11 mouse cellular contexts compared by ENCODE assay signal in genomic region chr5:31709389-31709788, GRCm38 (mm10). TPM values are rescaled to one million over a fixed set of nuclear protein-coding genes. Genes with fewer than 3 reads are reported as not detected.
DNase-seq lines count a peak whose midpoint lies in the region; ATAC-seq and TF ChIP-seq lines count a peak whose summit lies in the region.
"Had no signal": no experiment of that assay in that cellular context is flagged by ENCODE, and none has a peak within 500 bp of the region (broad histone marks: within the 10 kb centered on the region; RNA-seq: fewer than 3 reads in every experiment).

No protein-coding gene starts in this region.

- H3K4me1 ChIP-seq in liver, embryonic 14.5 days (replicated peaks; ENCODE audit: control insufficient read depth in 2 of 2, insufficient read depth in 2 of 2, low read length in 1 of 2): peaks cover 0 to 12% of the 10 kb centered on the region in 2 experiments; a peak in 3 of 4 replicates
- peaks cover 12% of the 10 kb centered on the region for H3K4me1 ChIP-seq in liver, embryonic 11.5 days (replicated peaks; ENCODE audit: control insufficient read depth, insufficient read depth, low read length)
- 0 out of 2 replicates have a peak, but pooled peaks cover 2% of the 10 kb centered on the region for H3K4me1 ChIP-seq in stomach, postnatal 0 days (replicated peaks; ENCODE audit: control insufficient read depth, insufficient read depth)
- no peaks in the 10 kb centered on the region for H3K4me1 ChIP-seq in forebrain, embryonic 15.5 days
- H3K4me1 ChIP-seq: forebrain, embryonic 13.5 days had no signal

- H3K4me2 ChIP-seq in liver, embryonic 14.5 days (ENCODE audit: low read depth): no peak overlapping the region
- H3K4me2 ChIP-seq in liver, embryonic 11.5 days: no peak overlapping the region
- H3K4me2 ChIP-seq in stomach, postnatal 0 days (replicated peaks; ENCODE audit: low read depth): no peak overlapping the region
- H3K4me2 ChIP-seq in forebrain, embryonic 15.5 days (replicated peaks): no peak overlapping the region
- H3K4me2 ChIP-seq: forebrain, embryonic 13.5 days; hindbrain, embryonic 14.5 days had no signal

- ATAC-seq in CD4-positive, CD25-positive, alpha-beta regulatory T cell, adult 4 months: no peak
- no peak for ATAC-seq in liver, embryonic 14.5 days (ENCODE audit: insufficient read depth)
- no peak for ATAC-seq in liver, embryonic 11.5 days (replicated peaks; ENCODE audit: low FRiP score)
- no peak for ATAC-seq in stomach, postnatal 0 days (ENCODE audit: low FRiP score, low TSS enrichment)
- no peak for ATAC-seq in forebrain, embryonic 15.5 days (replicated peaks)
- ATAC-seq: forebrain, embryonic 13.5 days had no signal

- no peaks in the 10 kb centered on the region for H3K9me3 ChIP-seq in liver, embryonic 14.5 days (ENCODE audit: control insufficient read depth, low read length)
- H3K9me3 ChIP-seq in liver, embryonic 11.5 days (ENCODE audit: control insufficient read depth, low read length): no peaks in the 10 kb centered on the region
- H3K9me3 ChIP-seq in stomach, postnatal 0 days (ENCODE audit: control insufficient read depth, low read length): no peaks in the 10 kb centered on the region
- no peaks in the 10 kb centered on the region for H3K9me3 ChIP-seq in forebrain, embryonic 15.5 days
- H3K9me3 ChIP-seq: forebrain, embryonic 13.5 days had no signal

- 59% methylated on average over 1 of the region's 1 CpGs for WGBS in liver, embryonic 14.5 days (ENCODE audit: insufficient replicate concordance)
- WGBS in liver, embryonic 11.5 days: 71% methylated on average over 1 of the region's 1 CpGs
- 85% methylated on average over 1 of the region's 1 CpGs for WGBS in stomach, postnatal 0 days
- WGBS in forebrain, embryonic 15.5 days: 66% methylated on average over 1 of the region's 1 CpGs

- DNase-seq in CD4-positive, CD25-positive, alpha-beta regulatory T cell, adult 2 months (ENCODE audit: low read depth, low spot score): peak; percentile 53
- no peak for DNase-seq in liver, embryonic 14.5 days (ENCODE audit: low read depth in 3 of 3, low spot score in 3 of 3)
- no peak for DNase-seq in liver, embryonic 11.5 days (ENCODE audit: low spot score)
- peak; percentile 60 for DNase-seq in R1 (ENCODE audit: low read depth, low spot score)
- no peak for DNase-seq in stomach, postnatal 0 days (ENCODE audit: low spot score)
- DNase-seq in yolk sac, embryonic 10.5 days (ENCODE audit: low spot score): no peak
- DNase-seq: right cerebral cortex, postnatal 14 days had no signal

- H3K27me3 ChIP-seq in liver, embryonic 14.5 days (ENCODE audit: control insufficient read depth, insufficient read depth, low read length): no peaks in the 10 kb centered on the region
- H3K27me3 ChIP-seq in liver, embryonic 11.5 days (replicated peaks; ENCODE audit: control insufficient read depth, insufficient read depth, low read length): no peaks in the 10 kb centered on the region
- H3K27me3 ChIP-seq in stomach, postnatal 0 days (ENCODE audit: control insufficient read depth, insufficient read depth, low read length): no peaks in the 10 kb centered on the region
- no peaks in the 10 kb centered on the region for H3K27me3 ChIP-seq in forebrain, embryonic 15.5 days
- H3K27me3 ChIP-seq: forebrain, embryonic 13.5 days had no signal

- no peak for TF ChIP-seq EP300 in liver, embryonic 14.5 days (IDR thresholded peaks at IDR 0.05; ENCODE audit: low read depth)
- TF ChIP-seq EP300 in stomach, postnatal 0 days (optimal IDR thresholded peaks at IDR 0.05): no peak

- no peak overlapping the region for H3K9ac ChIP-seq in liver, embryonic 14.5 days (replicated peaks)
- H3K9ac ChIP-seq in liver, embryonic 11.5 days (ENCODE audit: low read depth, low read length): no peak overlapping the region
- H3K9ac ChIP-seq in stomach, postnatal 0 days (ENCODE audit: low read length): no peak overlapping the region
- no peak overlapping the region for H3K9ac ChIP-seq in forebrain, embryonic 15.5 days (replicated peaks)
- H3K9ac ChIP-seq: forebrain, embryonic 13.5 days; hindbrain, embryonic 14.5 days had no signal

- peak; percentile 45; the same call in 1 of the 2 replicates for TF ChIP-seq CTCF in liver, embryonic 14.5 days (IDR thresholded peaks at IDR 0.05; ENCODE audit: low read depth)
- TF ChIP-seq CTCF in stomach, postnatal 0 days (IDR thresholded peaks at IDR 0.05; ENCODE audit: low read depth): peak; percentile 53; the same call in 1 of the 2 replicates

- H3K27ac ChIP-seq in liver, embryonic 14.5 days: no peak overlapping the region
- no peak overlapping the region for H3K27ac ChIP-seq in liver, embryonic 11.5 days (ENCODE audit: low read depth, low read length)
- H3K27ac ChIP-seq in stomach, postnatal 0 days (replicated peaks): no peak overlapping the region
- H3K27ac ChIP-seq in forebrain, embryonic 15.5 days (replicated peaks): no peak overlapping the region
- H3K27ac ChIP-seq: forebrain, embryonic 13.5 days; hindbrain, embryonic 14.5 days had no signal

- H3K4me3 ChIP-seq in liver, embryonic 14.5 days (ENCODE audit: insufficient read depth in 1 of 2, low read depth in 2 of 2, low read length in 2 of 2): no peak overlapping the region
- H3K4me3 ChIP-seq in liver, embryonic 11.5 days (ENCODE audit: low read depth, low read length): no peak overlapping the region
- H3K4me3 ChIP-seq in stomach, postnatal 0 days (ENCODE audit: low read depth, low read length): no peak overlapping the region
- no peak overlapping the region for H3K4me3 ChIP-seq in forebrain, embryonic 15.5 days
- H3K4me3 ChIP-seq: forebrain, embryonic 13.5 days had no signal

- no peaks in the 10 kb centered on the region for H3K36me3 ChIP-seq in liver, embryonic 14.5 days (replicated peaks; ENCODE audit: control insufficient read depth, insufficient read depth, low read depth)
- peaks cover 4% of the 10 kb centered on the region; the same call in 1 of the 2 replicates for H3K36me3 ChIP-seq in liver, embryonic 11.5 days (ENCODE audit: control insufficient read depth, insufficient read depth, low read length)
- no peaks in the 10 kb centered on the region for H3K36me3 ChIP-seq in stomach, postnatal 0 days (ENCODE audit: control insufficient read depth, insufficient read depth, low read length)
- no peaks in the 10 kb centered on the region for H3K36me3 ChIP-seq in forebrain, embryonic 15.5 days

RNA-seq across cellular contexts. Expression of gene Babam2, which starts 11.9 kb away (rescaled TPM):
- 100 to 1,000 TPM; 104 to 119 TPM for polyA plus RNA-seq in CD4-positive, CD25-positive, alpha-beta regulatory T cell, adult 4 months (2017; shearing (Covaris generic))
- polyA plus RNA-seq in liver, embryonic 14.5 days (2012; rRNA removed): 14.6 and 15.3 TPM in 2 replicates
- polyA plus RNA-seq in liver, embryonic 14.5 days (2014; fragmentation: Nextera tagmentation; extraction: Ambion mirVana): 21.2 and 25.4 TPM in 2 replicates
- polyA plus RNA-seq in liver, embryonic 11.5 days (2014; fragmentation: Nextera tagmentation; extraction: Ambion mirVana): 46.2 and 47.4 TPM in 2 replicates
- 44.9 and 46.5 TPM in 2 replicates for polyA plus RNA-seq in stomach, postnatal 0 days (2015; fragmentation: Nextera tagmentation; extraction: Ambion mirVana)
- polyA plus RNA-seq in forebrain, embryonic 15.5 days (2015; fragmentation: Nextera tagmentation; extraction: Ambion mirVana): 46.9 and 55.1 TPM in 2 replicates

RNA-seq across cellular contexts. Expression of gene Rbks, which starts 12.0 kb away (rescaled TPM):
- polyA plus RNA-seq in CD4-positive, CD25-positive, alpha-beta regulatory T cell, adult 4 months (2017; shearing (Covaris generic)): 10 to 100 TPM; 18.7 to 19.4 TPM
- polyA plus RNA-seq in liver, embryonic 14.5 days (2012; rRNA removed): 9.4 and 10.1 TPM in 2 replicates
- polyA plus RNA-seq in liver, embryonic 14.5 days (2014; fragmentation: Nextera tagmentation; extraction: Ambion mirVana): 20.6 and 22.7 TPM in 2 replicates
- 24.6 and 24.8 TPM in 2 replicates for polyA plus RNA-seq in liver, embryonic 11.5 days (2014; fragmentation: Nextera tagmentation; extraction: Ambion mirVana)
- polyA plus RNA-seq in stomach, postnatal 0 days (2015; fragmentation: Nextera tagmentation; extraction: Ambion mirVana): 5.7 and 6.2 TPM in 2 replicates
- 1.4 and 2.4 TPM in 2 replicates for polyA plus RNA-seq in forebrain, embryonic 15.5 days (2015; fragmentation: Nextera tagmentation; extraction: Ambion mirVana)

Comparison
In these comparisons a context has a peak if more than half of its experiments do, and no peak if none do; other contexts are left out.
1. DNase-seq: peak in CD4-positive, CD25-positive, alpha-beta regulatory T cell, adult 2 months (single experiment) and R1 (single experiment); none in liver, embryonic 14.5 days (0 of 3), liver, embryonic 11.5 days (single experiment), stomach, postnatal 0 days (single experiment) and yolk sac, embryonic 10.5 days (single experiment).